Mouse (Mus musculus): ENCODE measurements at regions not wholly inside any gene's neighbourhood (a gene's known extent, or its start where the extent isn't known, plus 50 kb on each side); places are given as distances from the start of the nearest gene placed in this dataset.
"Not testable (repeated sequence)": the region's sequence is repeated elsewhere in the genome, so short reads cannot be mapped to it uniquely, and the experiment has no call there.

- DNase-seq: no peak
- intact Hi-C loops (cut with DNase I): no loop called here
These were observed 122.0 kb upstream of the Mettl15 start for GRCm38 (mm10) chr2:109402556-109402955.

GRCm38 (mm10) chr2:109404262-109404661, 123.7 kb upstream of the Mettl15 start:
- intact Hi-C loops (cut with DNase I): no loop called here
- DNase-seq: no peak

- no peak for DNase-seq
These were observed 126.1 kb upstream of the Mettl15 start for GRCm38 (mm10) chr2:109406591-109407079.

GRCm38 (mm10) chr2:109420098-109420497, 139.6 kb upstream of the Mettl15 start:
- DNase-seq: no peak
- intact Hi-C loops (cut with DNase I): no loop called here

More at GRCm38 (mm10) chr2:109406591-109407079, 126.1 kb upstream of the Mettl15 start:
- intact Hi-C loops (cut with DNase I): no loop called here

- DNase-seq: no peak
- intact Hi-C loops (cut with DNase I): no loop called here
These were observed 150.6 kb upstream of the Mettl15 start for GRCm38 (mm10) chr2:109431183-109431582.

GRCm38 (mm10) chr2:109442551-109443120, 162.1 kb upstream of the Mettl15 start:
- intact Hi-C loops (cut with DNase I): no loop called here

GRCm38 (mm10) chr2:109443521-109444066, 163.0 kb upstream of the Mettl15 start:
- no peak for DNase-seq
- intact Hi-C loops (cut with DNase I): no loop called here

More at GRCm38 (mm10) chr2:109442551-109443120, 162.1 kb upstream of the Mettl15 start:
- DNase-seq: no peak

GRCm38 (mm10) chr2:109462246-109462645, 181.7 kb upstream of the Mettl15 start:
- intact Hi-C loops (cut with DNase I); DNase-seq: not testable (repeated sequence)

GRCm38 (mm10) chr2:109484306-109484705, 190.2 kb upstream of the Bdnf start:
- no peak for DNase-seq
- intact Hi-C loops (cut with DNase I): no loop called here

GRCm38 (mm10) chr2:109487591-109487990, 186.9 kb upstream of the Bdnf start:
- no peak for DNase-seq
- intact Hi-C loops (cut with DNase I): no loop called here

- peak in 1 of 2 experiments; percentile 12 for DNase-seq
- intact Hi-C loops (cut with DNase I): no loop called here
These were observed 172.3 kb upstream of the Bdnf start for GRCm38 (mm10) chr2:109502186-109502585.

- no peak for DNase-seq
- intact Hi-C loops (cut with DNase I): no loop called here
These were observed 169.6 kb upstream of the Bdnf start for GRCm38 (mm10) chr2:109504906-109505305.

- intact Hi-C loops (cut with DNase I): no loop called here
- no peak for DNase-seq
These were observed 164.2 kb upstream of the Bdnf start for GRCm38 (mm10) chr2:109510070-109510979.

- intact Hi-C loops (cut with DNase I): no loop called here
- no peak for DNase-seq
These were observed 163.4 kb upstream of the Bdnf start for GRCm38 (mm10) chr2:109511142-109511541.

- intact Hi-C loops (cut with DNase I): no loop called here
- DNase-seq: no peak
These were observed 155.2 kb upstream of the Bdnf start for GRCm38 (mm10) chr2:109519261-109519660.

GRCm38 (mm10) chr2:109520471-109520870, 154.0 kb upstream of the Bdnf start:
- intact Hi-C loops (cut with DNase I): no loop called here
- no peak for DNase-seq

- intact Hi-C loops (cut with DNase I): no loop called here
- DNase-seq: no peak
These were observed 135.0 kb upstream of the Bdnf start for GRCm38 (mm10) chr2:109539519-109539918.

GRCm38 (mm10) chr2:109546486-109547115, 127.9 kb upstream of the Bdnf start:
- intact Hi-C loops (cut with DNase I): no loop called here
- DNase-seq: no peak

- intact Hi-C loops (cut with DNase I): no loop called here
These were observed 119.9 kb upstream of the Bdnf start for GRCm38 (mm10) chr2:109554644-109555043.

GRCm38 (mm10) chr2:109559088-109560030, 115.1 kb upstream of the Bdnf start:
- intact Hi-C loops (cut with DNase I): no loop called here
- peak; percentile 13 to 19 for DNase-seq

More at GRCm38 (mm10) chr2:109554644-109555043, 119.9 kb upstream of the Bdnf start:
- peak; percentile 32 to 48 for DNase-seq
